Mouse (Mus musculus) gastrocnemius, postnatal 4 days (tissue): ENCODE results near the gene Phf12. TPM values are rescaled to one million over a fixed set of nuclear protein-coding genes. Genes with fewer than 3 reads are reported as not detected.
A peak's percentile ranks its signal among the peaks of the same experiment; 100 is the strongest.

Source experiments
- DNase-seq, 2 experiments: peaks; one replicate each; pipeline ENCODE4 v3.0.0; 2021 to 2022; ENCODE audit warnings: low spot score in 2 of 2, mixed read lengths in 2 of 2
- long read RNA-seq, 2 experiments: library from polyadenylated mRNA; stranded (forward); transcript quantifications; one replicate each; pipeline ENCODE4 v2.0.0; 2021
- total RNA-seq, 2 experiments: library from RNA; stranded (reverse); gene quantifications; 2 replicates each; pipeline ENCODE4 v1.2.3; 2021

The Phf12 gene
- 10 to 100 TPM; 35.4 to 39.9 TPM for total RNA-seq
- long read RNA-seq, experiment 1, full-length matches to known transcripts = 6 of 24 reads
- long read RNA-seq, experiment 1, partial matches to known transcripts = 11 of 24 reads
- long read RNA-seq, experiment 1, other reads (novel, unspliced or antisense) = 7 of 24 reads
- long read RNA-seq, experiment 2, full-length matches to known transcripts = 2 of 22 reads
- long read RNA-seq, experiment 2, partial matches to known transcripts = 10 of 22 reads
- long read RNA-seq, experiment 2, other reads (novel, unspliced or antisense) = 10 of 22 reads

DNA sequence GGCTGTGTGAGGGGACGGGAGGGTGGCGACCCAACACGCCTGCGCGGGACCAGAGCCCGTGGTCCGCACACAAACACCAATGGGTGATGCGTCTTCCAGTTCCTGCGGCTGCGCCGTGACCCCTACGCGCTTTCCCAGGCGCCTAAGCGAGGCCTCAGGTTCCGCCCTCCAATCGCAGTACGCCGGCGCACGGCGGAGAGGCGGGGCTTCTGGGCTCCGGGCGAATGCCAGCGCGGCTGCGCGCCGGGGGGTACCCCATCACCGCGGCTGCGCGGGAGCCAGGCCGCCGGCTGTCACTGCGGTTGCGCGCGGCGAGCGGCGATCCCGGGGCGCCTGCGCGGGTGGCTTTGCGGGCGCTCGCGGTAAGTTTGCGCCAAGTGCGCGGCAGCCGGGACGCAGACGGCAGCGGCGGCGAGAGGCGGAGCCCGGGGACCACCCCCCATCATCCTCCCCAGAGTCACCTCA is at the start of gene Phf12:
Gene Phf12, plus strand, starts transcription at position 314 of the 465 bp plus-strand sequence.
- DNase-seq = peak; percentile 99

DNA sequence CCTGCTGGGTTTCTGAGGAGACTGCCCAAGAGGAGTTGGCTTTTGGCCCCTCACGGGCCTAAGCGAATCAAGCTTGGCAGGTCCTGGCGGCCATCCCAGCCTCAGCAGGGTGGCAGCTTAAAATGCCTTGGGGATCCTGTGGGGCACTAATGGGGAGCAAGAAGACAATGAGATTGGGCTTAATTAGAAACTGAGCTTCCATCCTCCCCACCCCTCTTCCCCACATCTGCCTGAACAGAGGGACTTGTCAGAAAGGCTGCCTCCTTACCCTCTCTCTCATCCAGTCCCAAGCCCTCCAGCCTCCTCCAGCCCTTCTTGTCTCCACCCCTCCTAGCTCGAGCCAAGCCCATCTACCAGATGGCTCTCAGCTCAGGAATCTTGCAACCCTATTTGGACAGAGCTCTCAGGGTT is 48.4 kb upstream of the Phf12 start:
- DNase-seq = no peak

DNA sequence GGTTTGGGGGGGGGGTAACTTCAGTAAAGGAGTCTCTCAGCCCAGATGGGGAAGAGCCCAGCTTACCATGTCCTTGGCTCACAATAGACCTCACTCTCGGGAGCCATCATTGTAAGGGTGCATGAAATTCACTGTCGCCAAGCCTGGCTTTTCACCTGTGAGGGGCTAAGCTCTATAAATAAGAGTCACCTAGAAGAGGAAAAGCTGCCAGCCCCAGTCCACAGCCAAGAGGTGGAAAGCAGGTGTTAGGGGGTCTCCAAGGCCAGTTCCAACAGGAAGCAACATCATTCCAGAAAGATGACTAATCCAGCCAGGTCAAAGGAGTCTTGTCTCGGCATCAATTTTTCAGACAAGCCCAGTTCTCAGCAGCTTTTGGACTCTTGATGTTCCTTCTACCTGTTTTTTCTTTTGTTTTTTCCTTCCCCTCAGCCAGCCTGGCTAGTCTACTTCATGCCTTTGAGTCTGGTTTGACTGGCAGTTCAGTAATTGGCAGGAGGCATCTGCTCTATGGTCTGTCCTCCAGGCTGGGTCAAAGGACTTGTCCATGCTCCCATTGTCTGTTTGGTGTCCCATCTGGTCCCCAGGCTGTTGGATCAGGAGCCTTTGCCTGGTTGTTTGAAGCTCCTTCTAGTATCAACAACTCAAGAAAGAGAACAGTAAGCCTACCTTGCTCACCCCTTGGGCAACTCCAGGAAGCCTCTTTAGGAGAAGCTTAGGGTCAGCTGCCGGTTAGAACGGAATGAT is 47.8 kb upstream of the Phf12 start:
- DNase-seq = no peak

DNA sequence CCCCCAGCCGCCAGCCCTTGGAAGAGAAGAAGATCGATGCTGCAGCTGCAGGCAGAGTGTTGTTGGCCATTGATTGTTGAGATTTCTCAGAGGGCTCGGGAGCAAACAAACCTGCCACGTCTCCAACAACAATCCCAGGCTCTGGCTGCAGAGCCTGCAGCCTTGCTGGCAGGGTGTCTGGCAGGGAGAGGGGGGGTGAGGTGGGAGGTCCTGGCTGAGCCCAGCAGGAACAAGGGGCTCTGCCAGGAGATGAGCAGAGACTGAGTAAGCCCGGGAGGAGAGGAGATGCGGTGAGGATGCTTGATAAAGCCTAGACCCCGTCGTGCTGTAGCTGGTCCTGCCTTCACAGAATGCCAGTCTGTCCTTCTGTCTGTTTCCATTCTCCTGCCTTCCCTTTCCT is 45.7 kb upstream of the Phf12 start:
- no peak for DNase-seq

DNA sequence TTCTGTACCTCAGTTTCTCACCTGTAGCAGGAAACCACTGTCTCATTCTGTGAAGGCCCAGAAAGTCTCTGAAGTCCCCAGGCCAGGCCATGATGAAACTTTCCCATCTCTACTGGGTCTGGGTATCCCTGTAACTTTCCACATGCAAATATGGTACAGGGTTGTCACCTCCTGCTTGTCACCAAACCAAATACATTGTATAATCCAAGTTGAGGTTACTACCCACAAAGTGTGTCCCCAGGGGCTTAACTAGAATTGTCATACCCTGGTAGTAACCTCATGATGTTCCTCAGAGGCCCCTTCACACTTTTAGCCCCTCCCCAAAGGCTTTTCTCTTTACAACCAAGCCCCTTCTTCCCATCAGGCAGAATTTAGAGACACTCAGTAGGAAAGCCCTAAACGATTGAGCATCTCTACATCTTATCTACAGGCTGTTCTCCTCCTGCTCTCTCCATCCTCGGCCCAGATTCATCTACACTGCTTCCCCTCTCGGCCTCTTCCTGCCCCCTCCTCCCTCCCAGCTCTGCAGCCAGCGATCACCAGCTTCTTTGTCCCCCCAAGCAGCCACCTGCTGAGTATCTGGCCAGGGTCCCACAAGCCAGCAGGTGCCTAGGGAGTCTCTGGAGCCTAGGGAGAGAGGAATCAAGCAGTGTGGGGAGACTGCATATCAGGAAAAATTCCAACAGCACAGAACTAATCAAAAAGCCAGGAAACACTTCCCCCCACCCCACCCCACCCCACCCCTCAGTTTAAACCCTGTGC is 44.7 kb upstream of the Phf12 start:
- DNase-seq = no peak

DNA sequence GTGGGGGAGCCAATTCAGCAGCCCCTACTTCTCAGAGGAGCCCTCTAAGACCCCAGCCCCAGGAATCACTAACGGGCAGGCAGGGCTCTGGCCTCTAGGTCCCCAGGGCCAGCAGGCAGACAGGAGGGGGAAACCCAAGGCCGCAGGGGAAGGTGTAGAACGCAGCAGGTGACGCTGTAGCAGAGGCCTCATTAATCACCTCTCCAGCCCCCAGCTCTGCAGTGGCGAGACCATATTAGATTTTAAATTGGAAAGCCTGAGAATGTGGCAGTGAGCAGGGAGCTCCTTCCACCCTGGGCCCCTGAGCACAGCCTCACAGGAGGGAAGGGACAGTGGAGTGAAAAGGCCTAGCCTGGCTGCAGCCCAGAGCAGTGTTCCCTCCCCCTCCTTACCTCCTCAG is 40.3 kb upstream of the Phf12 start:
- DNase-seq = no peak

DNA sequence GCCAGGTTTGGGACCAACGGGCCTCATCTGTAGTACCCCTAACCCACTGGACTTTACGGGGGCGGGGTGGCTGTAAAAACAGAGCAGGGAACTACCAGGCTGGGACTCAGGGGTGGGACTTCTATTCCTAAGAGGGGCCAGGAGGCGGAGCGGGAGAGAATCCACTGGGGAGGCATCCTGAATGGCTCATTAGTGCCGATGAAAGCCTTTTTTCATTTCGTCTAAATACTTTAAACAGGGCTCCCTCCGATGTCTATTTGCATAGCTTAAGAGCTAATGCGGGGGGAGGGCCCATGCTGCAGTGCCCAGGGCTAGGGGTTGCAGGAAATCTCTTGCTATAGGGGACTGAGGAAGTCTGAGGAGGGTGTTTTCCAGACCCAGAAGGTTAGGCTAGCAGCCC is 34.7 kb upstream of the Phf12 start:
- no peak for DNase-seq

DNA sequence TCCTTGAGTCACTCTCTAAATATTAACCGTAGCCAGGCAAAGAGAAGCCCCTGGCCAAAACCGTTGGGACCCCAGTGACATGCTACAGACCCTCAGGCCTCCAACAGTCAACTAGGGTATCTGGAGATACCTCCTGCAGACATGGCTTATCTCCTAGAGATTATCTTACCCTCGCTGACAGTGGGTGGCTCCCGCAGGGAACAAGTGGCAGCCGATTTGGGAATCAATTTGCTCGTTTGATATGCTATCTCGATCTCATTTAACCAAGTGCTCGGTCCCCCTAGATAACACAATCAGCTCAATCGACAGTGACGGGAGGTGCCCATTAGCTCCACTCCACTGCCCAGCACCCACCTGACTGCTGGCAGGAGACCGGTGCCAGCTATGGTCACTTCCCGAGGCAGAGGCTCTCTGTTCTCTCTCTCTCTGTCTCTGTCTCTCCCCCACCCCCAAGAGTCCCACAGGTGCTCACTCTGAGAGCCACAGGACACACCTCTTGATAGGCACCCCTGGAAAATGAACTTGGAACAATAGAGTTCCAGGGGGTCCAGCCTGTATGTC is 32.3 kb upstream of the Phf12 start:
- no peak for DNase-seq

DNA sequence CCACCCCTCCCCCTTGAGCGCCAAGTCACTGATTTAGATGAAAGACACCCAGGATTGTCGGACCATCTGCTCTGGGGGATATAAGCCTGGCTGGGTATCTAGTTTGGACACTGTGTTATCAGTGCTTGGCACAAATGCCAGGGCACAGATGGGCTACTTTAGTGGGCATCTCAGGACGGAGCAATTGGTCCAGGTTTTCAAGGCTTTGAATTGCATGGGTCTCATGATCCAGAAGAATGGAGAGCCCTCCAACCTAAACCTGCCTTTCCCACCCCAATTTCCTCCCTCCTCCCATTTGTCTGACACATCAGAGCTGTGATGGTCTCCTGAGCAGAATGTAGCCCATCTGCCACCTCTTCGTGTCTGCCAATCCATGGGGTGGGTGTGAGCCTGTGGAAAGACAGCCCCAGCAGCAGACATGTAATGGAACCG is 31.7 kb upstream of the Phf12 start:
- DNase-seq = no peak

DNA sequence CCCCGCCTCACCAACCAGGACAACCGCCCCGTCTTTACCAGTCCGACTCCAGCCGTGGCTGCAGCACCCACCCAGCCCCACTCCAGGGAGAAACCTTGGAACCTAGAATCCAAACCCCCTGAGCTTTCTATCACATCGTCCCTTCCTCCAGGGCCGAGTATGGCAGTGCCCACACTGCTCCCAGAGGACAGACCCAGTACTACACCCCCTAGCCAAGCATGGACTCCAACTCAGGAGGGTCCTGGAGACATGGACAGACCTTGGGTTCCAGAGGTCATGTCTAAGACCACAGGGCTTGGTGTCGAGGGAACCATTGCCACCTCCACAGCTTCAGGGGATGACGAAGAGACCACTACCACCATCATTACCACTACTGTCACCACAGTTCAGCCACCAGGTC is 28.9 kb upstream of the Phf12 start:
- DNase-seq = no peak

DNA sequence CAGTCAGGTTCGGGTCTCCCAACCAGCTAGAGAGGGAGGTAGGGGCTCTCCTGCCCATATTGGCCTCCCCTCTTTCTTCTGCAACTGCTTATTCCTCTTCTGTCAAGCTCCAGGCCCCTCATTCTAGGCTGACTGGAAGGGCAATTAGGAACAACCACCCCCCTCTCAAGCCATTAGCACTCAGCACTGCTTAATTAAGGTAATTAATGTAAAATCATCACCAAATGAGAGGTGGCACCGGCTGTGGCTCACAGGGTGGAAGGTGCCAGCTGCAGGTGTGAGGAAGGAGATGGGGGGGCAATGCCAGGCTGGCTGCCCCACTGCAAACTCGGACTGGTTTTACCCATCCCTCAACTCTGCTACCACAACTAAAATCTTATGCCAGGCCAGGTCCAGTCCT is 26.1 kb upstream of the Phf12 start:
- DNase-seq = no peak

DNA sequence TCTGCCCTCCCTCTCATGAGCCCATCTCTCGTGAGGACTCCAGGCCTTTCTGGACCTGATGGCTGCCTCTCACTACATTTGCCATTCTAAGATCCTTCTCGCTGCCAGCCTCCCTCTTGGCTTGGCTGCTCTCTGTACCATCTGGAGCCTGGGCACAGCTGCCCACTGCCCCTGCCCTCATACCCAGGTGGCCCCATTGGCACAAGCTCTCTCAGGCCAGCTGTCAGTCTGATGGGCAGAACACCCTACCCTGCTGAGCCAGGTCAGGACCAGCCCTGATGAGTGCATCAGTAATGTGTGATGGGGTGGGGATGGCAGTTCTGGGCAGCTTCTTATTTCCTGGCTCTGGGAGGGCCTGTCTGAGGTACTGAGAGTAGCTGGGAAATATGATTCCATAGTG is 24.3 kb upstream of the Phf12 start:
- no peak for DNase-seq

DNA sequence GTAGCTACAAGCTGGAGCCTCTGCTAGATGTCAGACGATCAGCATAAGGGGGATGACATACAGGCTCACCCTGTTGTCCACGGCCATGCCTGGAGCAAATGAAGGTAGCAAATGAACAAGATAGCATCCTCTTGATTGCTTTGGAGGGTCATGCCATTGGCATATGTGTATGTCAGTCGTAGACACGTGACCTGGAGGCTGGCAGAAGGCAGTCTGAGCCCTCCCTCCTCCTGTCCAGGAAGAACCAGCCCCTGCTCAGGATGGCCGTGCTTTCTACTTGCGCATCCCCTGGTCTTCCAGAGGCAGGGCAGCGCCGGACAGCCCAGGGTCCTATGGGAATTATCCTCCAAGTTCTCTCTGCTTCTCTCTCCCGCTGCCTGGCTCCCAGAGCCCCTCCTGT is 23.6 kb upstream of the Phf12 start:
- no peak for DNase-seq

DNA sequence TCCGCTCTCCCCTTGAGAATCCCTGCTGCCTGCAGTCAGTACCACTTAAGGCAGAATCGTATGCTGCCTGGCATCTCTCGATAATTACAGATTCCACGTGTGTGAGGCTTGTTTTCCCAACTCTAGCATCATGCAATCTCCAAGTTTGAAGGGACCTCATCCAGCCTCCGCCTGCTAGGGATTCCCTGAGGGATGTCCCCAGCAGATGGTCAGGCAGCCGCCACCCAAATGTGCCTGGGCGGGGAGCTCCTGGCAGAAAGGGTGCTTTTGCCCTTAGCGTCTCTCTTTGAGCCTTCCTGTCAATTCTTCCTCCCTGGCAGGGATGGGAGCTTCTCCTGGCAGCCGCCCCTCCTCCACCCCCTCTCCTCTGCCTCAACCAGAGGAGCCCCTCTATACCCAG is 22.4 kb upstream of the Phf12 start:
- DNase-seq = no peak

DNA sequence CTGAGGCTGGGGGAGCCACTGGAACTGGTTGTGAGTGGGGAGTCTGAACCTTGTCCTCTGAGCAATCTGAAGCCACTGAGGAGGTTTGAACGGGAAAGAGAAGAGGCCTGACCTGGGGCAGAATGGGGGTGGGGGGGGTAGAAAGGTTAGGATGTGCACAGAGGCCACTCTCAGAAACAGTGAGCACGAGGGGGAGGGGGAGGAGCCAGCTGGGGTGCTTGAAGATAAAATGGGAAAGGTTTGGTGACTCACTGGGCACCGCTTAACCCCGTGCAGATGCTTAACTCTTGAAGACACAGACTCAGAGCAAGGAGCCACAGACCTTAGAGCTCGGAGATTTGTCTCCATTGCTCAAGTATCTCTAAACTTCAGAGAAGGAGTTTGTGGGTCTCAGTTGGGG is 21.7 kb upstream of the Phf12 start:
- DNase-seq = no peak

DNA sequence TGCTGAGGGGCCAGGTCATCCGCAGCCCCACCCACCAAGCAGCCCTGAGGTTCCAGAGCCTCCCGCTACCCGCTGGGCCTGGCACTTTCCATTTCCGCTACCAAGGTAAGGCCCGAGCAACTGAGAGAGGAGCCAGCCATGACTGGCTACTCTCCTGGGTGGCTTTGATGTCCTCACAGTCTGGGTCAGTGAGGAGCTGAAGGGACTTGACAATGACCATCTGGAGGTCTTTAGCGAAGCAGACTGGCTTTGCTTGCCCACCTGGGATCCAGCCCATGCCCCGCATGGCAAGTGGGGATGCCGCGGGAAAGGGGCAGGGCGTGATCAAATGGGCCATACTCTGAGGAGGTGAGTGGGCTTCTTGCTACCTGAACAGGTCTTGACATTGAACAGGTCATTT is 19.6 kb upstream of the Phf12 start:
- DNase-seq = no peak

DNA sequence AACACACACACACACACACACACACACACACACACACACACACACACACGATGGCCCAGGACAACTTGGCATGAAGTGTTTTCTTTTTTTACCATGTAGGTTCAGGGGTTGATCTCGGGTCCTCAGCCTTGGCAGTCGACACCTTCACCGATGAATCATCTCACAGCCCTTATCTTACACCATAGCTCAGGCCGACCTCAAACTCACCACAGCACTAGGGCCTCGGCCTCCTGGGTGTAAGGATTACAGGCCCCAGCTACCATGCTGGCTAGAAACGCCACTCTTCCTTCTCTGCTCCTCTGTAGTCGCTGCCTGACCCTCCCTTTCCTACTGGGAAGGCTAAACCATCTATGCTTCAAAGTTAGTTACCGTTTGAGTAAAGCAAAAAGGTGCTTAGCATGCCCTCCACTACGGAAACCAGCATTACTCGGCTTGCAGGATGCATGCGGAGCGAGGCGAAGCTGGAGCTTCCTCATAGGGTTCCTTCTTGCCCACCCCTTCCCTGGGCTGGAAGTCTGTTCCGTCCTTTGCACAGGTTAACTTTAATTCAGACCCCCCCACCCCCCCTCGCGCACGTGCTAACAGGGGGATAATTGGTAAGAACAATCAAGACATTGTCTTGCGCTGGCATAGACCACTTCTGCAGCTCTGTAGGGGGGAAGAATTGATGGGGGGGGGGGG is 18.0 kb upstream of the Phf12 start:
- no peak for DNase-seq

DNA sequence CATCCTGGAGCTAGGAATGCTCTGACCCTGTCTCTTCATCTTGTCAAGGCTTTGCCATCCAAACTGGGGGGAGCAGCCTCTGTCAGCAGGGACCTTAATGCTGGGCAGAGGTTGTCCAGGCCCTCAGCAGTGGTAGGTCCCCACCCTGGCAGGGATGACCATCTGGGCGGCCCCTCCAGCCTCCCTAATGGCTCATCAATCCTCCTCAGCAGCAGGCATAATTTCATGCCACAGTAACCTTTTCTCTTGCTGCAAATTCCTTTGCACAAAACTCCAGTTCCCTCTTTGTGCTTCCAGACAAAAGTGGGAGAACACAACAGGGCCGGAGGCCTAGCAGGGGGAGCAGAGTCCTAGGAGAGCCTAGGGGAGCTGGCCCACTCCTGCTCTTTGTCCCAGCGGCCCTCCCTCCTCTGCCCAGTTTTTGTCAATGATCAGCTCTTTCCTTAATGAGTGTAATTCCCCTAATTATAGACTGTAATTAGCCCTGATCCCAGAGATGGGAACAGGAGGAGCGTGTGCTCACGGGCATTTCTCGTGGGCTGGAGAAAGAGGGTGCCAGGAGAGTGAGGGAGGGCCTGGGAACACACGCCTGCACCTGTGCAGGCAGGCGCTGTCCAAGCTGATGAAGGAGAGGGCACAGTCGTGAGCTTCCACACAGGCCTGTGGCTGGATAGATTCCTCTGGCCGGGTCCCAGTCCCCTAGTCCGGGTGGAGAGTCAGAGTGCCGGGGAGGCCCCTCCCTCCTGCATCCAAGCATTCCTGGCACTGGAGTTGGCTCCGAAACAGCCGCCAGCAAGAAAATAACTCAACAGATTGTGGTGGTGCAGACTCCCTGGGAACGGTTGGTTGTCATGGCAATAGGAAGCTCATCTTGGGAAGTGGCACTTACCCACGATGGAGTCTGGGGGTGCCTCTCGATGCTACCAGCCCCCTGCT is 17.2 kb upstream of the Phf12 start:
- DNase-seq = peak in 1 of 2 experiments; percentile 37

DNA sequence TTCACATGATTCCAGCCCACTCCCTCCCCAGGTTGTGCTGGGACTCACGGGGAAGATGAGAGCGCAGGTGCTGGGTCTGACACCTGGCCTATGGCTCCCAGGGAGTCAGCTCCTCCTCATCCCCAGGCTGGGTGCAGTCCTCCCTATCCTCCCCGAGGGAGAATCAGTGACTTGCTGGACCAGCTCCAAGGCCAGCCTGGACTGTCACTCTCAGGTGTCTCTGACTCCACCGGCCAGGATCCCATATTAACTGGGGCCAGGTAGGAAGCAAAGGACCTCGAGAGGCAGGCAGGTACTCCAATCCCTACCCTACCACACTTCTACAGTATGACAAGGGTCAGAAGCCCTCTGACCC is 16.5 kb upstream of the Phf12 start:
- no peak for DNase-seq

DNA sequence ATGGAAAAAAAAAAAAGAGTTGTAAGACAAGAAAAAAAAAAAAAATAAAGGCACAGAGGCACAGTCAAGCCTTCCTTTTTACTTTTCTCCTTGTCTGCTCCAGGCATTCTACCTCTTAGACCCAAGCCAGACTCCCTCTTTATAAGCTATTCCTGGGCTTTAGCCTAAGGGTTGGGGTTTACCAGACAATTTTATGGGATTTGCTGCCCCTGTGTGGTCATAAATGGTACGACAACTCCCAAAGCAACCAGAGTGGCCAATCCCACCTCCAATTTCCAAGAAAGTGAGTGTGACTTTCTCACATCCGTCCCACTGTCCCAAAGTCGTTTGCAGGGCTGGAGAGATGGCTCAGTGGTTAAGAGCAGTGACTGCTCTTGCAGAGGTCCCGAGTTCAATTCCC is 15.4 kb upstream of the Phf12 start:
- DNase-seq = peak in 1 of 2 experiments; percentile 63
